Mouse (Mus musculus) lung, postnatal 0 days (tissue): ENCODE measurements at regions not wholly inside any gene's neighbourhood (a gene's known extent, or its start where the extent isn't known, plus 50 kb on each side); places are given as distances from the start of the nearest gene placed in this dataset.

Source experiments
- CTCF ChIP-seq: IDR thresholded peaks from 2 replicates; pipeline ENCODE4 v1.5.1; 2016; ENCODE audit warnings: antibody characterized with exemption, mild to moderate bottlenecking
- EP300 ChIP-seq: IDR thresholded peaks from 2 replicates; pipeline ENCODE4 v1.6.1; 2016; ENCODE audit warnings: antibody characterized with exemption, mild to moderate bottlenecking, control low read depth

- TF ChIP-seq CTCF (no peak), EP300 (no peak)
Observed at GRCm38 (mm10) chr13:82007222-82007621, 224.3 kb downstream of the Cetn3 start.
